Mouse (Mus musculus) erythroblast, embryonic 14.5 days (primary cell): ENCODE data around the gene Syf2. TPM values are rescaled to one million over a fixed set of nuclear protein-coding genes. Genes with fewer than 3 reads are reported as not detected.

ENCODE experiments used
- H3K27me3 ChIP-seq: 2 replicates; pipeline ENCODE4 v1.6.1; 2012; ENCODE audit warnings: inconsistent platforms; ENCODE audit not compliant: control insufficient read depth
- H3K36me3 ChIP-seq: 2 replicates; pipeline ENCODE4 v1.6.1; 2012; ENCODE audit warnings: mild to moderate bottlenecking, inconsistent platforms; ENCODE audit not compliant: control insufficient read depth
- H3K4me1 ChIP-seq: 2 replicates; pipeline ENCODE4 v1.6.1; 2012; ENCODE audit warnings: inconsistent platforms; ENCODE audit not compliant: control insufficient read depth
- H3K4me3 ChIP-seq: replicated peaks from 2 replicates; pipeline ENCODE3; 2012; ENCODE audit warnings: moderate library complexity, mild to moderate bottlenecking, inconsistent platforms
- H3K9me3 ChIP-seq: 2 replicates; pipeline ENCODE4 v1.6.1; 2012; ENCODE audit warnings: low read length, inconsistent platforms, mixed read lengths; ENCODE audit not compliant: control insufficient read depth
- GATA1 ChIP-seq: IDR thresholded peaks from 2 replicates; pipeline ENCODE4 v1.6.1; 2012; ENCODE audit warnings: low read length, inconsistent platforms, mixed read lengths
- TAL1 ChIP-seq: IDR thresholded peaks from 3 replicates; pipeline ENCODE4 v1.6.1; 2012; ENCODE audit warnings: low read length, inconsistent platforms, mixed read lengths
- polyA plus RNA-seq: library from polyadenylated mRNA; stranded (reverse); fragments of >175 nt; gene quantifications from 2 replicates; pipeline ENCODE4 v1.2.3, GENCODE M21; 2012

Syf2 gene
- polyA plus RNA-seq, 1 experiment = 10.1 TPM

DNA sequence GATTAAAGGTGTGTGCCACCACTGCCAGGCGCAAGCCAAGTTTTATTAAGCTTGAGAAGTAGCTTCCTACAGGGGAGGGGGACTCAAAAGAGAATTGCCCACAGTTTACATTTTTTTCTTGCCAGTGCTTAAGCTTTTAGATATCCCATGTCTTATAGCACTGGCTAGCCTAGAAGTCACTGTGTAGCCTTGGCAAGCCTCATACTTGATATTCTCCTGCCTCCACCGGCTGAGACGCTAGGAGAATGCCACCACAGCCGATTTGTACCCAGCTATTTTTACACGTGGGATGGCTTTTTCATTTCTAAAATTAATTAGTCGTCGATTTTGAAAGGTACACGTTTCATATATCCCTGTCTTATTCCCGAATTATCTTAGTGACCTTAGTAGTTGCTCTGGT, 508 bp upstream of the Syf2 start:
- Histone ChIP-seq H3K27me3 (no peaks in the 10 kb centered on the region), H3K4me1 (peaks cover 67% of the 10 kb centered on the region), H3K9me3 (no peaks in the 10 kb centered on the region), H3K4me3 (peak overlapping the region; percentile 70), H3K36me3 (peaks cover 87% of the 10 kb centered on the region)
- no peak for TF ChIP-seq TAL1
- no peak for TF ChIP-seq GATA1

DNA sequence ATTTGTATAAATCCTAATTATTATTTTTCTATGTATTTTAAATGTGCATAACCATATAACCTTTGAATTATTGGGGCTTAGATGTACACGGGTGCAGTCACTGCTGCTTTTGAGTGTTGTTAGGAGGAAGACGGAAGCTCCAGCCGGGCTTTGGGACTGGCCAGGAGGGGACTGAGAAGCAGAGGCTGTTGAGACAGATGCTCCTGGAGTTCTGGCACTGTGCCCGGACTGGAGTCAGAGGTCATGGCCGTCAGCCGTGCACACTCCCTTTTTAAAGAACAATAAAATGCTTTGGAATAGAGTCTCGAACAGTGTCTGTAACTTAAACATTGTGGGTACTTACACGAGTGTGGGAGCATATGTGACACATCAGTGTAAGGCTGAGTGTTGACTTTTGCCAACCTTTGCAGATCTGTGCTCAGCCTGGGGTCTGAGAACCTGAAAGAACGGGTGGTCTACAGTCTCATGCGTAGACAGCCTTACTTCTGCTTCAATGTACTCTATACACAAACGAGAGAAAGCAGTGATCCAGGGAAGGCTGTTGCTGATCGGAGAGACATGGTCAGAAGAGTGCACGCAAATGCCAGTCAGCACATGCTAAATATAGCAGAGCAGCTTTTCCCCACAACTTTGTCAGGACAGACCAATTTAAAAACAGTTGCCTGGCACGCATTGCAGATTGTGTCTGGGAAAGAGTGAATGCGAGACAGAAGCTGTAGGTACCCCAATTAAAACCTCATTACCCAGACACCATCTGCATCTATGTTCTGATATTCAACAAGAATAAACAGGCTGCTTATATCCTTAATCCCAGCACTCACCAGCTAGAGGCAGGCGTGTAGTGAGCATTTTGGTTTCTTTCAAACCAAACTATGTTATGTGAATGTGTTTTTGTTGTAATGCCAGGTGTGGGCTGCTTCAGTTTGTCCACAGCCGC, 6.8 kb downstream of the Syf2 start:
- H3K9me3 ChIP-seq = no peaks in the 10 kb centered on the region
- H3K4me3 ChIP-seq = no peak overlapping the region
- no peak for TF ChIP-seq TAL1
- TF ChIP-seq GATA1 = no peak
- H3K27me3 ChIP-seq = peaks cover 14% of the 10 kb centered on the region
- peaks cover 7% of the 10 kb centered on the region for H3K4me1 ChIP-seq
- H3K36me3 ChIP-seq = peaks cover 59% of the 10 kb centered on the region

GRCm38 (mm10) chr4:134939900-134940299, 9.2 kb downstream of the Syf2 start:
- H3K9me3 ChIP-seq = no peaks in the 10 kb centered on the region
- H3K4me1 ChIP-seq = no peaks in the 10 kb centered on the region
- H3K36me3 ChIP-seq = peaks cover 35% of the 10 kb centered on the region
- no peak overlapping the region for H3K4me3 ChIP-seq
- no peak for TF ChIP-seq GATA1
- TF ChIP-seq TAL1 = no peak
- H3K27me3 ChIP-seq = peaks cover 37% of the 10 kb centered on the region

GRCm38 (mm10) chr4:134943758-134944538, 13.2 kb downstream of the Syf2 start:
- Histone ChIP-seq H3K9me3 (no peaks in the 10 kb centered on the region), H3K4me3 (no peak overlapping the region), H3K36me3 (no peaks in the 10 kb centered on the region), H3K4me1 (peaks cover 8% of the 10 kb centered on the region), H3K27me3 (peaks cover 43% of the 10 kb centered on the region)
- TF ChIP-seq TAL1 (no peak), GATA1 (no peak)

GRCm38 (mm10) chr4:134946024-134946744, 15.5 kb downstream of the Syf2 start:
- Histone ChIP-seq H3K27me3 (peaks cover 35% of the 10 kb centered on the region), H3K4me3 (peak overlapping the region; percentile 38)
- TF ChIP-seq GATA1 (no peak), TAL1 (no peak)

DNA sequence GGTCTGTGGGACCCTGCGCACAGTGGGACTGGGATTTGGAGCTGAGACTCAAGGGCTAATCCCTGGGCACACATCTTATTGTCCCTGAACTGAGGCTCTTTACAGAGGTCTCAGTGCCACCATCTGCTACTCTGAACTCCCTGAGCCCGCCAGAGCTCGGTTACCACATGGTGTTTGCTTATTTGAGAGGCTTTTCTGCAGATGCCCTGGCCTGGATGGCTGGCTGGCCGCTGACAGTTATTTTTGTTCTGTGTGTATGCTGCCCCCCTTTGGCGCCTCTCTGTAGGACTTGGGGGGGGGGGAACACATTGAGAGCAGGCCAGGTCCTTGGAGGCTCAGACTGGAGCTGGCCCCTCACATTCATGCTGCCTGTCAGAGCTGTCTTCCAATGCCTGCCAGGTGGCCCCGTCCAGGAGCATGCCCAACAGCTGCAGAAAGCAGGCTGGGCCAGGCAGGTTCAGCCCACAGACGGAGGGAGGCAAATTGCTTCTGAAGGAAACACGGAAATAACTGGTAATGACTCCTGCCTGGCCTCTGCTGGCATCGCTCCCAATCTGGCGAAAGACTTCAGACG, 19.9 kb downstream of the Syf2 start:
- Histone ChIP-seq H3K4me3 (no peak overlapping the region), H3K36me3 (no peaks in the 10 kb centered on the region), H3K27me3 (peaks cover 24% of the 10 kb centered on the region), H3K9me3 (peaks cover 5% of the 10 kb centered on the region), H3K4me1 (peaks cover 13% of the 10 kb centered on the region)
- TF ChIP-seq GATA1 (no peak), TAL1 (no peak)

More at GRCm38 (mm10) chr4:134946024-134946744, 15.5 kb downstream of the Syf2 start:
- Histone ChIP-seq H3K4me1 (peaks cover 8% of the 10 kb centered on the region), H3K9me3 (no peaks in the 10 kb centered on the region), H3K36me3 (no peaks in the 10 kb centered on the region)

DNA sequence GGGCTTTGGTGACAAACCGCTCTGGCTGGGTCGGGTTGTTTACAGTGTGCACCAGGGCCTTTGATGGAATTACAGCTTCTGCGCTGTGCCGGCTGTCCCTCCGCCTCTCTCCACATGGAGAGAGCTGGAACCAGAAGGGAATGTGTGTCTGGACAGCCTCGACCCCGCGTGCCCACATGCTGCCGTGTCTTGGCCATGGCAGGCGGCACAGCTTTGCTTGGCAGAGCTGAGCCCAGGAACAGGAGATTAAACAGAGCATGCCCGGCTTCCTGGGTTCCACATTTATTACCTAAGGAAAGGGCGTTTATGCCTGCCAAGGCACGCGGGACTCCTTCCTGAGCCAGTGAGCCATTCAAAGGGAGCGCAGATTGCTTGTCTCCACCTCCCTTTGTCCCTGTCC, 23.8 kb downstream of the Syf2 start:
- peaks cover 5% of the 10 kb centered on the region for H3K9me3 ChIP-seq
- TF ChIP-seq GATA1 = no peak
- no peak for TF ChIP-seq TAL1
- no peak overlapping the region for H3K4me3 ChIP-seq
- peaks cover 46% of the 10 kb centered on the region for H3K27me3 ChIP-seq
- peaks cover 18% of the 10 kb centered on the region for H3K4me1 ChIP-seq
- no peaks in the 10 kb centered on the region for H3K36me3 ChIP-seq

- H3K4me1 ChIP-seq = peaks cover 18% of the 10 kb centered on the region
- no peak overlapping the region for H3K4me3 ChIP-seq
- TF ChIP-seq GATA1 (no peak), TAL1 (no peak)
- H3K27me3 ChIP-seq = peaks cover 51% of the 10 kb centered on the region
- H3K9me3 ChIP-seq = peaks cover 5% of the 10 kb centered on the region
- no peaks in the 10 kb centered on the region for H3K36me3 ChIP-seq
Measured at GRCm38 (mm10) chr4:134955196-134955595, 24.5 kb downstream of the Syf2 start.
